Mouse (Mus musculus): ENCODE data around the gene Dab2ip. TPM values are rescaled to one million over a fixed set of nuclear protein-coding genes. Genes with fewer than 3 reads are reported as not detected.

Dab2ip gene
- total and polyA plus RNA-seq, 3 experiments: 4.0 to 9.9 TPM; not detected in 1

GRCm38 (mm10) chr2:35764328-35764727 is 206.3 kb downstream of the Dab2ip start:
- Histone ChIP-seq H3K9ac (ENCODE audit: control insufficient read depth, low read depth, low read length, poor library complexity, severe bottlenecking) (no peak overlapping the region), H3K27me3 (ENCODE audit: control insufficient read depth in 1 of 2, insufficient read depth in 2 of 2, low read length in 2 of 2) (no peaks in the 10 kb centered on the region), H3K36me3 (ENCODE audit: control insufficient read depth in 1 of 2, insufficient read depth in 2 of 2, low read length in 2 of 2) (no peaks in the 10 kb centered on the region), H3K4me3 (ENCODE audit: control insufficient read depth in 1 of 2, insufficient read depth in 1 of 2, low read depth in 2 of 2, low read length in 2 of 2) (no peak overlapping the region), H3K9me3 (replicated peaks; ENCODE audit: insufficient read depth, low read length) (no peaks in the 10 kb centered on the region), H3K4me1 (ENCODE audit: control insufficient read depth in 1 of 2, insufficient read depth in 2 of 2, low read length in 2 of 2) (no peaks in the 10 kb centered on the region), H3K27ac (ENCODE audit: control insufficient read depth, low read depth, low read length) (no peak overlapping the region), H3K79me2 (ENCODE audit: control insufficient read depth, insufficient read depth, low read length, poor library complexity) (no peaks in the 10 kb centered on the region)
- no peak for DNase-seq (ENCODE audit: low read depth, low spot score)
- no peak for TF ChIP-seq TCF12 (IDR thresholded peaks at IDR 0.05; ENCODE audit: low read depth, low read length)
- TF ChIP-seq BHLHE40 (IDR thresholded peaks at IDR 0.05; ENCODE audit: borderline replicate concordance, low read depth, low read length): no peak
- no peak for TF ChIP-seq TAL1 (IDR thresholded peaks at IDR 0.05; ENCODE audit: low read length)
- TF ChIP-seq SIN3A (IDR thresholded peaks at IDR 0.05; ENCODE audit: low read length): no peak
- TF ChIP-seq POLR2AphosphoS2 (IDR thresholded peaks at IDR 0.05; ENCODE audit: low read length): no peak
- no peak for TF ChIP-seq MAFK (IDR thresholded peaks at IDR 0.05; ENCODE audit: borderline replicate concordance, low read depth, low read length)
- no peak for TF ChIP-seq SMC3 (IDR thresholded peaks at IDR 0.05; ENCODE audit: low read depth, low read length)
- TF ChIP-seq RAD21 (IDR thresholded peaks at IDR 0.05; ENCODE audit: low read depth, low read length): no peak
- TF ChIP-seq ZMIZ1 (IDR thresholded peaks at IDR 0.05; ENCODE audit: low read depth, low read length): no peak
- no peak for TF ChIP-seq MAX (IDR thresholded peaks at IDR 0.05; ENCODE audit: low read length)
- TF ChIP-seq POLR2A (IDR thresholded peaks at IDR 0.05; ENCODE audit: control insufficient read depth in 1 of 2, insufficient read depth in 1 of 2, low read depth in 1 of 2, low read length in 2 of 2, poor library complexity in 1 of 2): no peak
- no peak for TF ChIP-seq HCFC1 (IDR thresholded peaks at IDR 0.05; ENCODE audit: low read depth, low read length)

- Histone ChIP-seq H3K4me3 (ENCODE audit: control insufficient read depth in 1 of 2, insufficient read depth in 1 of 2, low read depth in 2 of 2, low read length in 2 of 2) (no peak overlapping the region), H3K4me1 (ENCODE audit: control insufficient read depth in 1 of 2, insufficient read depth in 2 of 2, low read length in 2 of 2) (no peaks in the 10 kb centered on the region), H3K27me3 (ENCODE audit: control insufficient read depth in 1 of 2, insufficient read depth in 2 of 2, low read length in 2 of 2) (no peaks in the 10 kb centered on the region), H3K9me3 (replicated peaks; ENCODE audit: insufficient read depth, low read length) (no peaks in the 10 kb centered on the region), H3K27ac (ENCODE audit: control insufficient read depth, low read depth, low read length) (no peak overlapping the region), H3K36me3 (ENCODE audit: control insufficient read depth in 1 of 2, insufficient read depth in 2 of 2, low read length in 2 of 2) (no peaks in the 10 kb centered on the region), H3K79me2 (ENCODE audit: control insufficient read depth, insufficient read depth, low read length, poor library complexity) (no peaks in the 10 kb centered on the region), H3K9ac (ENCODE audit: control insufficient read depth, low read depth, low read length, poor library complexity, severe bottlenecking) (no peak overlapping the region)
- no peak for DNase-seq (ENCODE audit: low read depth, low spot score)
- TF ChIP-seq CHD1 (IDR thresholded peaks at IDR 0.05; ENCODE audit: low read depth, low read length): no peak
- TF ChIP-seq USF1 (IDR thresholded peaks at IDR 0.05; ENCODE audit: low read depth, low read length): no peak
- TF ChIP-seq RAD21 (IDR thresholded peaks at IDR 0.05; ENCODE audit: low read depth, low read length): no peak
- TF ChIP-seq TAL1 (IDR thresholded peaks at IDR 0.05; ENCODE audit: low read length): no peak
- TF ChIP-seq SIN3A (IDR thresholded peaks at IDR 0.05; ENCODE audit: low read length): no peak
- no peak for TF ChIP-seq HCFC1 (IDR thresholded peaks at IDR 0.05; ENCODE audit: low read depth, low read length)
- no peak for TF ChIP-seq MAX (IDR thresholded peaks at IDR 0.05; ENCODE audit: low read length)
- no peak for TF ChIP-seq KAT2A (conservative IDR thresholded peaks at IDR 0.05; ENCODE audit: low read depth, low read length)
Measured at GRCm38 (mm10) chr2:35767834-35768537, 209.9 kb downstream of the Dab2ip start.
